Mouse (Mus musculus) retina, adult 2 months (tissue): ENCODE data around the gene Rab4a.

Source experiments
- DNase-seq: peaks from one replicate; pipeline ENCODE4 v3.0.0-alpha.2; 2012; ENCODE audit warnings: low read depth, low spot score

Gene Rab4a

GRCm38 (mm10) chr8:123847546-123847945 lies 41.8 kb downstream of the Rab4a start:
- DNase-seq, result no peak

- DNase-seq, result no peak
Observed at GRCm38 (mm10) chr8:123849352-123849751, 43.6 kb downstream of the Rab4a start.

- DNase-seq, result no peak
Observed at GRCm38 (mm10) chr8:123851590-123851989, 45.8 kb downstream of the Rab4a start.

- no peak for DNase-seq
Observed at GRCm38 (mm10) chr8:123854252-123854651, 48.5 kb downstream of the Rab4a start.

GRCm38 (mm10) chr8:123854733-123855475 lies 49.1 kb downstream of the Rab4a start:
- DNase-seq, result no peak

- DNase-seq, result no peak
Observed at GRCm38 (mm10) chr8:123857361-123857760, 51.6 kb downstream of the Rab4a start.

GRCm38 (mm10) chr8:123858574-123858940 lies 52.8 kb downstream of the Rab4a start:
- DNase-seq, result no peak

- DNase-seq, result peak; percentile 87
Observed at GRCm38 (mm10) chr8:123858941-123859647, 53.3 kb downstream of the Rab4a start.

GRCm38 (mm10) chr8:123859648-123860259 lies 54.0 kb downstream of the Rab4a start, which contains the start of gene Ccsap:
Gene Ccsap (minus strand): TSS chr8:123860209.
- DNase-seq, result no peak

GRCm38 (mm10) chr8:123860386-123860785 lies 54.6 kb downstream of the Rab4a start:
- DNase-seq, result no peak

GRCm38 (mm10) chr8:123865786-123866185 lies 60.0 kb downstream of the Rab4a start:
- DNase-seq, result no peak

GRCm38 (mm10) chr8:123866971-123867370 lies 61.2 kb downstream of the Rab4a start:
- no peak for DNase-seq

GRCm38 (mm10) chr8:123872048-123872447 lies 66.3 kb downstream of the Rab4a start:
- no peak for DNase-seq

- no peak for DNase-seq
Observed at GRCm38 (mm10) chr8:123873364-123873763, 67.6 kb downstream of the Rab4a start.

GRCm38 (mm10) chr8:123874324-123874723 lies 68.5 kb downstream of the Rab4a start:
- no peak for DNase-seq

GRCm38 (mm10) chr8:123877865-123878264 lies 72.1 kb downstream of the Rab4a start:
- DNase-seq, result no peak

GRCm38 (mm10) chr8:123880271-123880670 lies 74.5 kb downstream of the Rab4a start:
- no peak for DNase-seq

- DNase-seq, result no peak
Observed at GRCm38 (mm10) chr8:123880821-123881350, 75.1 kb downstream of the Rab4a start.

GRCm38 (mm10) chr8:123882412-123882811 lies 76.6 kb downstream of the Rab4a start:
- no peak for DNase-seq

GRCm38 (mm10) chr8:123883094-123883493 lies 77.3 kb downstream of the Rab4a start:
- DNase-seq, result no peak
